Mouse (Mus musculus): ENCODE data around the gene Gpank1. TPM values are rescaled to one million over a fixed set of nuclear protein-coding genes. Genes with fewer than 3 reads are reported as not detected.
"Not testable (repeated sequence)": the region's sequence is repeated elsewhere in the genome, so short reads cannot be mapped to it uniquely, and the experiment has no call there.

Gpank1 gene
- polyA plus RNA-seq, 1 experiment from 2014 or later = 22.3 TPM

- Histone ChIP-seq H3K4me1 (ENCODE audit: insufficient read depth, low read length) (no peaks in the 10 kb centered on the region), H3K4me2 (replicated peaks; ENCODE audit: low read depth, low read length) (no peak overlapping the region), H3K27me3 (ENCODE audit: insufficient read depth, low read length) (no peaks in the 10 kb centered on the region), H3K9me3 (ENCODE audit: low read length) (no peaks in the 10 kb centered on the region), H3K4me3 (ENCODE audit: low read length) (no peak overlapping the region), H3K36me3 (ENCODE audit: insufficient read depth, low read length) (peaks cover 24% of the 10 kb centered on the region), H3K27ac (ENCODE audit: low read length) (no peak overlapping the region), H3K9ac (replicated peaks; ENCODE audit: low read length) (no peak overlapping the region)
- 69% methylated on average over 9 of the region's 9 CpGs for WGBS
- no peak for ATAC-seq (ENCODE audit: low FRiP score, low TSS enrichment)
These were observed 9.5 kb upstream of the Gpank1 start for GRCm38 (mm10) chr17:35111774-35112173.

GRCm38 (mm10) chr17:35115046-35116019, 5.9 kb upstream of the Gpank1 start, which contains the start of gene Ly6g5b:
TSS of gene Ly6g5b (minus strand) at chr17:35115428.
- H3K36me3 ChIP-seq (ENCODE audit: insufficient read depth, low read length) = peaks cover 47% of the 10 kb centered on the region
- H3K27me3 ChIP-seq (ENCODE audit: insufficient read depth, low read length) = no peaks in the 10 kb centered on the region
- H3K27ac ChIP-seq (ENCODE audit: low read length) = no peak within 1 kb of the TSS
- H3K4me1 ChIP-seq (ENCODE audit: insufficient read depth, low read length) = peaks cover 8% of the 10 kb centered on the region
- ATAC-seq (ENCODE audit: low FRiP score, low TSS enrichment) = no peak
- WGBS = 81% methylated on average over 8 of the region's 8 CpGs
- H3K9me3 ChIP-seq (ENCODE audit: low read length) = no peaks in the 10 kb centered on the region
- no peak within 1 kb of the TSS for H3K9ac ChIP-seq (replicated peaks; ENCODE audit: low read length)
- no peak within 1 kb of the TSS for H3K4me3 ChIP-seq (ENCODE audit: low read length)
- no peak within 1 kb of the TSS for H3K4me2 ChIP-seq (replicated peaks; ENCODE audit: low read depth, low read length)

GRCm38 (mm10) chr17:35120745-35121142, 511 bp upstream of the Gpank1 start:
- peaks cover 44% of the 10 kb centered on the region for H3K36me3 ChIP-seq (ENCODE audit: insufficient read depth, low read length)
- H3K9ac ChIP-seq (replicated peaks; ENCODE audit: low read length) = peak overlapping the region; percentile 97
- H3K4me3 ChIP-seq (ENCODE audit: low read length) = peak overlapping the region; percentile 96
- no peaks in the 10 kb centered on the region for H3K27me3 ChIP-seq (ENCODE audit: insufficient read depth, low read length)
- H3K27ac ChIP-seq (ENCODE audit: low read length) = peak overlapping the region; percentile 81
- H3K4me1 ChIP-seq (ENCODE audit: insufficient read depth, low read length) = peaks cover 24% of the 10 kb centered on the region
- peak overlapping the region; percentile 90 for H3K4me2 ChIP-seq (replicated peaks; ENCODE audit: low read depth, low read length)
- peak; percentile 16 for ATAC-seq (ENCODE audit: low FRiP score, low TSS enrichment)
- H3K9me3 ChIP-seq (ENCODE audit: low read length) = no peaks in the 10 kb centered on the region
- whole genome bisulfite sequencing = under 1% methylated on average over 33 of the region's 33 CpGs

GRCm38 (mm10) chr17:35121871-35122303, 632 bp downstream of the Gpank1 start, which contains the start of gene Csnk2b:
TSS of gene Csnk2b (minus strand) at chr17:35122053.
- peak within 1 kb of the TSS; percentile 85 for H3K27ac ChIP-seq (ENCODE audit: low read length)
- H3K36me3 ChIP-seq (ENCODE audit: insufficient read depth, low read length) = peaks cover 35% of the 10 kb centered on the region
- H3K4me3 ChIP-seq (ENCODE audit: low read length) = peak within 1 kb of the TSS; percentile 96
- peaks cover 30% of the 10 kb centered on the region for H3K4me1 ChIP-seq (ENCODE audit: insufficient read depth, low read length)
- 0% methylated on average over 19 of the region's 19 CpGs for WGBS
- peak within 1 kb of the TSS; percentile 97 for H3K9ac ChIP-seq (replicated peaks; ENCODE audit: low read length)
- no peaks in the 10 kb centered on the region for H3K27me3 ChIP-seq (ENCODE audit: insufficient read depth, low read length)
- ATAC-seq (ENCODE audit: low FRiP score, low TSS enrichment) = no peak; the same call in 1 of the 2 replicates
- H3K4me2 ChIP-seq (replicated peaks; ENCODE audit: low read depth, low read length) = peak within 1 kb of the TSS; percentile 90
- no peaks in the 10 kb centered on the region for H3K9me3 ChIP-seq (ENCODE audit: low read length)

- WGBS = 88% methylated on average over 9 of the region's 9 CpGs
- not testable (repeated sequence) for H3K4me3 ChIP-seq (ENCODE audit: low read length); ATAC-seq (ENCODE audit: low FRiP score, low TSS enrichment); H3K9ac ChIP-seq (replicated peaks; ENCODE audit: low read length); H3K27me3 ChIP-seq (ENCODE audit: insufficient read depth, low read length); H3K9me3 ChIP-seq (ENCODE audit: low read length); H3K27ac ChIP-seq (ENCODE audit: low read length); H3K4me2 ChIP-seq (replicated peaks; ENCODE audit: low read depth, low read length)
- H3K4me1 ChIP-seq (ENCODE audit: insufficient read depth, low read length) = peaks cover 40% of the 10 kb centered on the region
- H3K36me3 ChIP-seq (ENCODE audit: insufficient read depth, low read length) = peaks cover 25% of the 10 kb centered on the region
These were observed 2.0 kb downstream of the Gpank1 start for GRCm38 (mm10) chr17:35123287-35123686.

- H3K4me2 ChIP-seq (replicated peaks; ENCODE audit: low read depth, low read length); H3K4me3 ChIP-seq (ENCODE audit: low read length); H3K9me3 ChIP-seq (ENCODE audit: low read length); ATAC-seq (ENCODE audit: low FRiP score, low TSS enrichment); H3K27me3 ChIP-seq (ENCODE audit: insufficient read depth, low read length); H3K9ac ChIP-seq (replicated peaks; ENCODE audit: low read length); H3K27ac ChIP-seq (ENCODE audit: low read length): not testable (repeated sequence)
- H3K4me1 ChIP-seq (ENCODE audit: insufficient read depth, low read length) = peaks cover 48% of the 10 kb centered on the region
- whole genome bisulfite sequencing = 92% methylated on average over 12 of the region's 12 CpGs
- H3K36me3 ChIP-seq (ENCODE audit: insufficient read depth, low read length) = peaks cover 17% of the 10 kb centered on the region; the same call in 1 of the 2 replicates
These were observed 3.1 kb downstream of the Gpank1 start for GRCm38 (mm10) chr17:35124261-35124896.

GRCm38 (mm10) chr17:35125081-35125480, 3.8 kb downstream of the Gpank1 start:
- no peak overlapping the region for H3K4me3 ChIP-seq (ENCODE audit: low read length)
- H3K27ac ChIP-seq (ENCODE audit: low read length) = no peak overlapping the region
- peak overlapping the region; percentile 76; the same call in 1 of the 2 replicates for H3K9ac ChIP-seq (replicated peaks; ENCODE audit: low read length)
- peaks cover 42% of the 10 kb centered on the region for H3K4me1 ChIP-seq (ENCODE audit: insufficient read depth, low read length)
- WGBS = 87% methylated on average over 1 of the region's 1 CpGs
- H3K36me3 ChIP-seq (ENCODE audit: insufficient read depth, low read length) = peaks cover 12% of the 10 kb centered on the region; the same call in 1 of the 2 replicates
- H3K4me2 ChIP-seq (replicated peaks; ENCODE audit: low read depth, low read length) = peak overlapping the region; percentile 70; the same call in 1 of the 2 replicates
- H3K27me3 ChIP-seq (ENCODE audit: insufficient read depth, low read length) = no peaks in the 10 kb centered on the region
- ATAC-seq (ENCODE audit: low FRiP score, low TSS enrichment) = no peak
- H3K9me3 ChIP-seq (ENCODE audit: low read length) = no peaks in the 10 kb centered on the region

GRCm38 (mm10) chr17:35125578-35125977, 4.3 kb downstream of the Gpank1 start:
- peak overlapping the region; percentile 70 for H3K4me2 ChIP-seq (replicated peaks; ENCODE audit: low read depth, low read length)
- H3K9me3 ChIP-seq (ENCODE audit: low read length) = no peaks in the 10 kb centered on the region
- no peak for ATAC-seq (ENCODE audit: low FRiP score, low TSS enrichment)
- H3K4me1 ChIP-seq (ENCODE audit: insufficient read depth, low read length) = peaks cover 37% of the 10 kb centered on the region
- H3K36me3 ChIP-seq (ENCODE audit: insufficient read depth, low read length) = peaks cover 12% of the 10 kb centered on the region; the same call in 1 of the 2 replicates
- H3K27ac ChIP-seq (ENCODE audit: low read length) = peak overlapping the region; percentile 78
- no peaks in the 10 kb centered on the region for H3K27me3 ChIP-seq (ENCODE audit: insufficient read depth, low read length)
- H3K4me3 ChIP-seq (ENCODE audit: low read length) = peak overlapping the region; percentile 60
- WGBS = 34% methylated on average over 6 of the region's 6 CpGs
- peak overlapping the region; percentile 76 for H3K9ac ChIP-seq (replicated peaks; ENCODE audit: low read length)

- peak; percentile 60 for ATAC-seq (ENCODE audit: low FRiP score, low TSS enrichment)
- peak within 1 kb of the TSS; percentile 76 for H3K9ac ChIP-seq (replicated peaks; ENCODE audit: low read length)
- no peaks in the 10 kb centered on the region for H3K9me3 ChIP-seq (ENCODE audit: low read length)
- under 1% methylated on average over 36 of the region's 36 CpGs for WGBS
- H3K27me3 ChIP-seq (ENCODE audit: insufficient read depth, low read length) = no peaks in the 10 kb centered on the region
- H3K4me3 ChIP-seq (ENCODE audit: low read length) = peak within 1 kb of the TSS; percentile 60
- H3K4me1 ChIP-seq (ENCODE audit: insufficient read depth, low read length) = peaks cover 36% of the 10 kb centered on the region
- peaks cover 12% of the 10 kb centered on the region; the same call in 1 of the 2 replicates for H3K36me3 ChIP-seq (ENCODE audit: insufficient read depth, low read length)
- H3K4me2 ChIP-seq (replicated peaks; ENCODE audit: low read depth, low read length) = peak within 1 kb of the TSS; percentile 70
- H3K27ac ChIP-seq (ENCODE audit: low read length) = peak within 1 kb of the TSS; percentile 78
These were observed 5.0 kb downstream of the Gpank1 start, which contains the start of gene D17H6S53E for GRCm38 (mm10) chr17:35126206-35126611. TSS of gene D17H6S53E (plus strand) at chr17:35126373.

All from kidney, embryonic 16.5 days (tissue).